Mouse (Mus musculus) limb, embryonic 14.5 days (tissue): ENCODE data around the gene Susd6. TPM values are rescaled to one million over a fixed set of nuclear protein-coding genes. Genes with fewer than 3 reads are reported as not detected.

Source experiments
- ATAC-seq: fragments of 200-750 bp; cut with Nextera tagmentation; 2 replicates; pipeline ENCODE4 v1.8.0; 2017; ENCODE audit warnings: low read depth, moderate number of reproducible peaks, moderate TSS enrichment; ENCODE audit not compliant: low FRiP score
- DNase-seq: peaks from one replicate; pipeline ENCODE4 v3.0.0-alpha.2; 2015; ENCODE audit warnings: low spot score
- H3K27ac ChIP-seq: fragments of 300-500 bp; sonication (generic); replicated peaks from 2 replicates; pipeline ENCODE4 v1.5.1; 2014; ENCODE audit warnings: low read depth, mild to moderate bottlenecking, low read length, moderate library complexity, mixed read lengths
- H3K27me3 ChIP-seq: fragments of 300-500 bp; sonication (generic); 2 replicates; pipeline ENCODE4 v1.6.1; 2014; ENCODE audit warnings: low read length, mixed read lengths; ENCODE audit not compliant: control insufficient read depth, insufficient read depth
- H3K36me3 ChIP-seq: fragments of 300-500 bp; sonication (generic); 2 replicates; pipeline ENCODE4 v1.6.1; 2014; ENCODE audit warnings: mild to moderate bottlenecking, low read length, moderate library complexity, mixed read lengths; ENCODE audit not compliant: control insufficient read depth, insufficient read depth
- H3K4me1 ChIP-seq: fragments of 300-500 bp; sonication (generic); 2 replicates; pipeline ENCODE4 v1.6.1; 2014; ENCODE audit warnings: antibody characterized with exemption, low read length, mixed read lengths; ENCODE audit not compliant: control insufficient read depth, insufficient read depth
- H3K4me2 ChIP-seq: fragments of 300-500 bp; sonication (generic); replicated peaks from 2 replicates; pipeline ENCODE4 v1.6.1; 2014; ENCODE audit warnings: low read depth, mild to moderate bottlenecking, low read length, moderate library complexity; ENCODE audit not compliant: severe bottlenecking
- H3K4me3 ChIP-seq: fragments of 300-500 bp; sonication (generic); replicated peaks from 2 replicates; pipeline ENCODE4 v1.5.1; 2014; ENCODE audit warnings: low read length
- H3K9ac ChIP-seq: fragments of 300-500 bp; sonication (generic); 2 replicates; pipeline ENCODE4 v1.6.1; 2014; ENCODE audit warnings: mild to moderate bottlenecking, low read depth, low read length, moderate library complexity; ENCODE audit not compliant: severe bottlenecking
- H3K9me3 ChIP-seq: fragments of 300-500 bp; sonication (generic); 2 replicates; pipeline ENCODE4 v1.6.1; 2016; ENCODE audit warnings: low read length; ENCODE audit not compliant: control insufficient read depth
- POLR2A ChIP-seq: fragments of 200-500 bp; IDR thresholded peaks from 2 replicates; pipeline ENCODE4 v1.8.0; 2012; ENCODE audit warnings: inconsistent platforms, mild to moderate bottlenecking, moderate library complexity, borderline replicate concordance; ENCODE audit not compliant: insufficient read depth, insufficient read length; ENCODE audit errors: extremely low read depth
- WGBS: fragments of 180-500 bp; shearing (Covaris S2); extraction: QIAGEN DNeasy Blood & Tissue Kit; methylation state at CpG from one replicate; pipeline ENCODE4 v1.1.7; 2014; 5-methylcytosine and 5-hydroxymethylcytosine counted together
- polyA plus RNA-seq, 2 experiments: library from polyadenylated mRNA; depleted of rRNA in 1 of 2; stranded (reverse) in 1 of 2; unstranded in 1 of 2; fragments of >200 nt; fragmentation: Nextera tagmentation in 1 of 2; extraction: Ambion mirVana in 1 of 2; gene quantifications; 2 replicates each; pipeline versions ENCODE4 v1.2.1 to v1.2.3; 2012 to 2014

Susd6 gene
- polyA plus RNA-seq, 2 experiments: 22.3 to 28.6 TPM

GRCm38 (mm10) chr12:80927518-80927917 is 137.2 kb downstream of the Susd6 start:
- Histone ChIP-seq H3K4me3 (no peak overlapping the region), H3K4me2 (no peak overlapping the region), H3K27ac (no peak overlapping the region), H3K9ac (no peak overlapping the region), H3K27me3 (no peaks in the 10 kb centered on the region), H3K4me1 (no peaks in the 10 kb centered on the region), H3K9me3 (no peaks in the 10 kb centered on the region), H3K36me3 (no peaks in the 10 kb centered on the region)
- TF ChIP-seq POLR2A: no peak
- 54% methylated on average over 1 of the region's 1 CpGs for WGBS
- ATAC-seq: no peak
- no peak for DNase-seq

- Histone ChIP-seq H3K4me3 (no peak overlapping the region), H3K27me3 (no peaks in the 10 kb centered on the region), H3K4me1 (no peaks in the 10 kb centered on the region), H3K27ac (no peak overlapping the region), H3K9ac (no peak overlapping the region), H3K4me2 (no peak overlapping the region), H3K36me3 (no peaks in the 10 kb centered on the region), H3K9me3 (no peaks in the 10 kb centered on the region)
- WGBS: 70% methylated on average over 3 of the region's 3 CpGs
- no peak for ATAC-seq
- no peak for TF ChIP-seq POLR2A
- no peak for DNase-seq
Observed at GRCm38 (mm10) chr12:80928881-80929280, 138.6 kb downstream of the Susd6 start.

GRCm38 (mm10) chr12:80930141-80930540 is 139.8 kb downstream of the Susd6 start:
- H3K27me3 ChIP-seq: no peaks in the 10 kb centered on the region
- WGBS: 88% methylated on average over 7 of the region's 7 CpGs

More at GRCm38 (mm10) chr12:80930141-80930540, 139.8 kb downstream of the Susd6 start:
- DNase-seq (no peak), ATAC-seq (no peak)
- H3K9me3 ChIP-seq: no peaks in the 10 kb centered on the region
- no peaks in the 10 kb centered on the region for H3K36me3 ChIP-seq
- no peak overlapping the region for H3K9ac ChIP-seq
- H3K27ac ChIP-seq: no peak overlapping the region
- no peak for TF ChIP-seq POLR2A
- H3K4me2 ChIP-seq: no peak overlapping the region
- H3K4me1 ChIP-seq: no peaks in the 10 kb centered on the region
- H3K4me3 ChIP-seq: no peak overlapping the region

Other genes with a start within 250 kb of the Susd6 start
- gene Slc39a9, start 146.6 kb upstream of the Susd6 start, polyA plus RNA-seq (2012; rRNA removed): 29.1 and 40.6 TPM in 2 replicates
- gene Slc39a9, start 146.6 kb upstream of the Susd6 start, polyA plus RNA-seq (2014; fragmentation: Nextera tagmentation; extraction: Ambion mirVana): 26.9 and 28.0 TPM in 2 replicates
- gene Erh, start 146.2 kb upstream of the Susd6 start, polyA plus RNA-seq (2012; rRNA removed): 290 and 355 TPM in 2 replicates
- 285 and 294 TPM in 2 replicates for gene Erh, start 146.2 kb upstream of the Susd6 start, polyA plus RNA-seq (2014; fragmentation: Nextera tagmentation; extraction: Ambion mirVana)
- 0.29 and 0.33 TPM in 2 replicates for gene Plekhd1, start 97.9 kb upstream of the Susd6 start, polyA plus RNA-seq (2012; rRNA removed)
- 0.12 and 0.18 TPM in 2 replicates for gene Plekhd1, start 97.9 kb upstream of the Susd6 start, polyA plus RNA-seq (2014; fragmentation: Nextera tagmentation; extraction: Ambion mirVana)
- 0.08 and 0.10 TPM in 2 replicates for gene Ccdc177, start 29.8 kb upstream of the Susd6 start, polyA plus RNA-seq (2012; rRNA removed)
- gene Ccdc177, start 29.8 kb upstream of the Susd6 start, polyA plus RNA-seq (2014; fragmentation: Nextera tagmentation; extraction: Ambion mirVana): 0.04 and 0.07 TPM in 2 replicates
- 660 and 906 TPM in 2 replicates for gene Srsf5, start 155.0 kb downstream of the Susd6 start, polyA plus RNA-seq (2012; rRNA removed)
- gene Srsf5, start 155.0 kb downstream of the Susd6 start, polyA plus RNA-seq (2014; fragmentation: Nextera tagmentation; extraction: Ambion mirVana): 392 and 408 TPM in 2 replicates
- gene Slc10a1, start 178.2 kb downstream of the Susd6 start, polyA plus RNA-seq (2012; rRNA removed): not detected in 2 replicates
- gene Slc10a1, start 178.2 kb downstream of the Susd6 start, polyA plus RNA-seq (2014; fragmentation: Nextera tagmentation; extraction: Ambion mirVana): 0.45 and 0.98 TPM in 2 replicates
- gene Smoc1, start 236.3 kb downstream of the Susd6 start, polyA plus RNA-seq (2012; rRNA removed): 16.3 and 17.5 TPM in 2 replicates
- gene Smoc1, start 236.3 kb downstream of the Susd6 start, polyA plus RNA-seq (2014; fragmentation: Nextera tagmentation; extraction: Ambion mirVana): 8.1 and 8.5 TPM in 2 replicates